Mouse (Mus musculus): ENCODE data around the gene Prkd1.

DNA sequence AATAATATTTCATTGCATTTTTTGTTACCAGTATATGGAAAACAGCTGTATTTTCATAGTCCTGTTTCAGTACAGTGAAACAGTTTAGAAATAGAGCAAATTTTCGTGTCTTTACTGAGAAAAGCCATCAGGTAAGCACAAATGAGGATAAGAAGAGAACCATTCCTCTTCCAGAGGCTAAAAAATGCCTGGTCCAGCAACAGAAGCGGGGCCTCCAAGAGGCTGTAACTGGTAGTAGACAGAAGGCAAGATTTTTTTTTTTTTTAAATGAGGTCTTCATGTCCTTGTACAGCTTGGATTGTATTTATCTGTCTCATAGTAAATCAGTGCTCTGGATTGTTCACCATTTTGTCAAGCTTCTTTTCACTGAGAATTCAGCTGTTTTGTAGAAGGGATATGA, 352.8 kb downstream of the Prkd1 start:
- TF ChIP-seq KAT2A (IDR thresholded peaks at IDR 0.05; ENCODE audit: insufficient replicate concordance, low read length): no peak
- TF ChIP-seq EP300 (IDR thresholded peaks at IDR 0.05; ENCODE audit: low read length): no peak
- TF ChIP-seq CTCF (conservative IDR thresholded peaks at IDR 0.05 in 1 of 2, IDR thresholded peaks at IDR 0.05 in 1 of 2; ENCODE audit: low read depth in 2 of 2, low read length in 2 of 2): no peak
- TF ChIP-seq CHD2 (IDR thresholded peaks at IDR 0.05; ENCODE audit: low read length): no peak
- TF ChIP-seq USF1 (IDR thresholded peaks at IDR 0.05; ENCODE audit: low read depth, low read length): no peak
- TF ChIP-seq POLR2A (IDR thresholded peaks at IDR 0.05; ENCODE audit: low read depth, low read length): no peak
- no peak for TF ChIP-seq E2F4 (IDR thresholded peaks at IDR 0.05; ENCODE audit: insufficient replicate concordance, low read depth, low read length)
- no peak for TF ChIP-seq RCOR1 (conservative IDR thresholded peaks at IDR 0.05; ENCODE audit: low read depth, low read length)
- no peak for TF ChIP-seq SIN3A (IDR thresholded peaks at IDR 0.05; ENCODE audit: low read length)

Data from CH12.LX (cell line).